In the genomic region with DNA sequence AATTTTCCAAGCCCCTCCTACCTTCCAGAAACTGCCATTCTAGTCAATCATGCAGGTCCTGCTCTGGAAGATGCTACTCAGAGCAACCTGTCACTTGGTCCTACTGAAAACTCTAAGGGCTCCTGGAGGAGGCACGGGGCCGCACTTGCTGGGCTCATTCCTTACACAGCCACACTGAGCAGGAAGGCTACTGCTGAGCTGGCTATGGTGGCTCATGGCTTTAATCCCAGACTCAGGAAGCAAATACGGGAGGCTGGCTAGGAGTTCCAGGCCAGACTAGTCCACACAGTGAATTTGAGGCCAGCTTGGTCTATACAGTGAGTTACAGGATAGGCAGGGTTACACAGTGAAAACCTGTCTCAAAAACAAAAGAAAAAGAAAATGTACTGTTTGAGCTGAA, we compare ENCODE assay signal across 25 mouse cellular contexts. TPM values are rescaled to one million over a fixed set of nuclear protein-coding genes. Genes with fewer than 3 reads are reported as not detected.
A peak's percentile ranks its signal among the peaks of the same experiment; 100 is the strongest.
DNase-seq lines count a peak whose midpoint lies in the region; ATAC-seq lines count a peak whose summit lies in the region.
"Had no signal": no experiment of that assay in that cellular context is flagged by ENCODE, and none has a peak within 500 bp of the region (broad histone marks: within the 10 kb centered on the region; RNA-seq: fewer than 3 reads in every experiment).

No protein-coding gene starts in this region.

- H3K4me3 ChIP-seq in hindbrain, embryonic 13.5 days, result no peak overlapping the region
- H3K4me3 ChIP-seq in hindbrain, embryonic 11.5 days (ENCODE audit: low read depth, low read length), result no peak overlapping the region
- no peak overlapping the region for H3K4me3 ChIP-seq in liver, embryonic 11.5 days (ENCODE audit: low read depth, low read length)
- H3K4me3 ChIP-seq: embryonic facial prominence, embryonic 15.5 days; forebrain, embryonic 12.5 days; hindbrain, embryonic 12.5 days; liver, embryonic 13.5 days; megakaryocyte, embryonic 14.5 days; midbrain, embryonic 12.5 days had no signal

- peaks cover 66% of the 10 kb centered on the region for H3K4me1 ChIP-seq in hindbrain, embryonic 13.5 days (replicated peaks)
- H3K4me1 ChIP-seq in hindbrain, embryonic 11.5 days (replicated peaks; ENCODE audit: control insufficient read depth, insufficient read depth, low read length), result peaks cover 8% of the 10 kb centered on the region; the same call in 1 of the 2 replicates
- peaks cover 26% of the 10 kb centered on the region for H3K4me1 ChIP-seq in liver, embryonic 11.5 days (replicated peaks; ENCODE audit: control insufficient read depth, insufficient read depth, low read length)

- 0 out of 2 replicates have a peak overlapping the region, but pooled peaks have one; percentile 42 for H3K27ac ChIP-seq in hindbrain, embryonic 13.5 days
- H3K27ac ChIP-seq in hindbrain, embryonic 11.5 days (ENCODE audit: low read depth, low read length), result no peak overlapping the region
- H3K27ac ChIP-seq in liver, embryonic 11.5 days (ENCODE audit: low read depth, low read length), result no peak overlapping the region
- H3K27ac ChIP-seq: embryonic facial prominence, embryonic 15.5 days; forebrain, embryonic 12.5 days; hindbrain, embryonic 12.5 days; liver, embryonic 13.5 days; midbrain, embryonic 12.5 days had no signal

- peak; percentile 77 for ATAC-seq in cerebellum, adult (ENCODE audit: insufficient number of reproducible peaks, low FRiP score, low TSS enrichment)
- no peak for ATAC-seq in hindbrain, embryonic 13.5 days (ENCODE audit: low FRiP score)
- no peak for ATAC-seq in hindbrain, embryonic 11.5 days (ENCODE audit: low FRiP score)
- ATAC-seq in liver, embryonic 11.5 days (replicated peaks; ENCODE audit: low FRiP score), result no peak
- ATAC-seq: intestine, embryonic 16.5 days; lung, postnatal 0 days had no signal

- no peak overlapping the region for H3K4me2 ChIP-seq in hindbrain, embryonic 13.5 days
- no peak overlapping the region for H3K4me2 ChIP-seq in hindbrain, embryonic 11.5 days (replicated peaks; ENCODE audit: low read depth, low read length)
- no peak overlapping the region for H3K4me2 ChIP-seq in liver, embryonic 11.5 days
- H3K4me2 ChIP-seq: embryonic facial prominence, embryonic 15.5 days; forebrain, embryonic 12.5 days; hindbrain, embryonic 12.5 days; liver, embryonic 13.5 days; midbrain, embryonic 12.5 days had no signal

- no peaks in the 10 kb centered on the region for H3K27me3 ChIP-seq in hindbrain, embryonic 13.5 days
- H3K27me3 ChIP-seq in hindbrain, embryonic 11.5 days (ENCODE audit: control insufficient read depth, insufficient read depth, low read length), result no peaks in the 10 kb centered on the region
- no peaks in the 10 kb centered on the region for H3K27me3 ChIP-seq in liver, embryonic 11.5 days (replicated peaks; ENCODE audit: control insufficient read depth, insufficient read depth, low read length)
- H3K27me3 ChIP-seq: CH12.LX; embryonic facial prominence, embryonic 15.5 days; forebrain, embryonic 12.5 days; hindbrain, embryonic 12.5 days; liver, embryonic 13.5 days; megakaryocyte, embryonic 14.5 days; midbrain, embryonic 12.5 days had no signal

- no peak for DNase-seq in cerebellum, postnatal 4 days (ENCODE audit: low spot score in 2 of 2)
- DNase-seq in hindbrain, embryonic 11.5 days (ENCODE audit: low spot score), result no peak
- peak; percentile 44 for DNase-seq in cerebellum, adult 9-10 months
- no peak for DNase-seq in liver, embryonic 11.5 days (ENCODE audit: low spot score)
- no peak for DNase-seq in frontal cortex, adult 2 months (ENCODE audit: extremely low spot score in 1 of 2, low spot score in 1 of 2)
- no peak for DNase-seq in layer of hippocampus, postnatal 10 days (ENCODE audit: low spot score in 2 of 2)
- DNase-seq: adrenal gland, adult 8-10 months; heart, postnatal 14 days; kidney, postnatal 14 days; layer of hippocampus, adult 9-11 months; liver, embryonic 13.5 days; lung, adult 18-20 months; lung, postnatal 4 days; thymus, adult 2 months; thymus, postnatal 36 days had no signal

- peaks cover 4% of the 10 kb centered on the region; the same call in 1 of the 2 replicates for H3K36me3 ChIP-seq in hindbrain, embryonic 13.5 days
- H3K36me3 ChIP-seq in hindbrain, embryonic 11.5 days (ENCODE audit: control insufficient read depth, insufficient read depth, low read length), result no peaks in the 10 kb centered on the region; the same call in 1 of the 2 replicates
- no peaks in the 10 kb centered on the region for H3K36me3 ChIP-seq in liver, embryonic 11.5 days (ENCODE audit: control insufficient read depth, insufficient read depth, low read length)
- H3K36me3 ChIP-seq: embryonic facial prominence, embryonic 15.5 days; hindbrain, embryonic 12.5 days; liver, embryonic 13.5 days; midbrain, embryonic 12.5 days had no signal

- H3K9me3 ChIP-seq in hindbrain, embryonic 13.5 days, result no peaks in the 10 kb centered on the region
- H3K9me3 ChIP-seq in hindbrain, embryonic 11.5 days (ENCODE audit: control insufficient read depth, low read length), result no peaks in the 10 kb centered on the region
- H3K9me3 ChIP-seq in liver, embryonic 11.5 days (ENCODE audit: control insufficient read depth, low read length), result no peaks in the 10 kb centered on the region
- H3K9me3 ChIP-seq: embryonic facial prominence, embryonic 15.5 days; forebrain, embryonic 12.5 days; hindbrain, embryonic 12.5 days; liver, embryonic 13.5 days; megakaryocyte, embryonic 14.5 days; midbrain, embryonic 12.5 days had no signal

- 74% methylated on average over 3 of the region's 3 CpGs for WGBS in hindbrain, embryonic 13.5 days
- WGBS in hindbrain, embryonic 11.5 days, result 76% methylated on average over 3 of the region's 3 CpGs
- WGBS in liver, embryonic 11.5 days, result 87% methylated on average over 3 of the region's 3 CpGs

- H3K9ac ChIP-seq in hindbrain, embryonic 13.5 days, result no peak overlapping the region
- H3K9ac ChIP-seq in hindbrain, embryonic 11.5 days (ENCODE audit: low read depth, low read length), result no peak overlapping the region
- H3K9ac ChIP-seq in liver, embryonic 11.5 days (ENCODE audit: low read depth, low read length), result no peak overlapping the region
- H3K9ac ChIP-seq: embryonic facial prominence, embryonic 15.5 days; forebrain, embryonic 12.5 days; hindbrain, embryonic 12.5 days; liver, embryonic 13.5 days; midbrain, embryonic 12.5 days had no signal

RNA-seq across cellular contexts. Expression of gene Tnpo1, which starts 15.4 kb away (rescaled TPM):
- 59.5 and 62.5 TPM in 2 replicates for polyA plus RNA-seq in hindbrain, embryonic 13.5 days (2015; fragmentation: Nextera tagmentation; extraction: Ambion mirVana)
- 66.9 and 124 TPM in 2 replicates for polyA plus RNA-seq in hindbrain, embryonic 11.5 days (2014; fragmentation: Nextera tagmentation; extraction: Ambion mirVana)
- polyA plus RNA-seq in liver, embryonic 11.5 days (2014; fragmentation: Nextera tagmentation; extraction: Ambion mirVana), result 32.2 and 34.9 TPM in 2 replicates
- 33.6 and 36.0 TPM in 2 replicates for polyA plus RNA-seq in frontal cortex, adult 2 months (2012; rRNA removed)
- total RNA-seq in layer of hippocampus, postnatal 10 days (2021), result 10 to 100 TPM; 64.7 to 69.3 TPM
